Mouse (Mus musculus) embryonic facial prominence, embryonic 11.5 days (tissue): ENCODE results near the gene Lrrc59. TPM values are rescaled to one million over a fixed set of nuclear protein-coding genes. Genes with fewer than 3 reads are reported as not detected.
"Not testable (repeated sequence)": the region's sequence is repeated elsewhere in the genome, so short reads cannot be mapped to it uniquely, and the experiment has no call there.

ENCODE experiments used
- ATAC-seq: fragments of 200-750 bp; cut with Nextera tagmentation; replicated peaks from 2 replicates; pipeline ENCODE4 v1.8.0; 2017; ENCODE audit warnings: low read depth; ENCODE audit not compliant: insufficient number of reproducible peaks, low FRiP score, low TSS enrichment
- DNase-seq: peaks from one replicate; pipeline ENCODE4 v3.0.0-alpha.2; 2015; ENCODE audit warnings: low spot score
- H3K27ac ChIP-seq: fragments of 300-500 bp; sonication (generic); replicated peaks from 2 replicates; pipeline ENCODE4 v1.5.1; 2014; ENCODE audit warnings: mild to moderate bottlenecking, low read depth, low read length, control low read depth
- H3K27me3 ChIP-seq: fragments of 300-500 bp; sonication (generic); 2 replicates; pipeline ENCODE4 v1.6.1; 2014; ENCODE audit warnings: mild to moderate bottlenecking, low read length, moderate library complexity, mixed read lengths; ENCODE audit not compliant: control insufficient read depth, insufficient read depth
- H3K36me3 ChIP-seq: fragments of 300-500 bp; sonication (generic); replicated peaks from 2 replicates; pipeline ENCODE4 v1.6.1; 2014; ENCODE audit warnings: low read depth, mild to moderate bottlenecking, low read length, moderate library complexity, mixed read lengths; ENCODE audit not compliant: control insufficient read depth, insufficient read depth
- H3K4me1 ChIP-seq: fragments of 300-500 bp; sonication (generic); 2 replicates; pipeline ENCODE4 v1.6.1; 2014; ENCODE audit warnings: low read length, mixed read lengths; ENCODE audit not compliant: control insufficient read depth, insufficient read depth
- H3K4me2 ChIP-seq: fragments of 300-500 bp; sonication (generic); 2 replicates; pipeline ENCODE4 v1.6.1; 2014; ENCODE audit warnings: low read depth, mild to moderate bottlenecking, control low read depth, low read length, moderate library complexity
- H3K4me3 ChIP-seq: fragments of 300-500 bp; sonication (generic); 2 replicates; pipeline ENCODE4 v1.5.1; 2014; ENCODE audit warnings: low read depth, low read length, control low read depth
- H3K9ac ChIP-seq: fragments of 300-500 bp; sonication (generic); replicated peaks from 2 replicates; pipeline ENCODE4 v1.6.1; 2014; ENCODE audit warnings: mild to moderate bottlenecking, control low read depth, low read length
- H3K9me3 ChIP-seq: fragments of 300-500 bp; sonication (generic); replicated peaks from 2 replicates; pipeline ENCODE4 v1.6.1; 2016; ENCODE audit warnings: mild to moderate bottlenecking, low read length, inconsistent platforms, mixed read lengths; ENCODE audit not compliant: control insufficient read depth
- WGBS: fragments of 180-500 bp; shearing (Covaris S2); extraction: QIAGEN DNeasy Blood & Tissue Kit; methylation state at CpG from one replicate; pipeline ENCODE4 v1.1.7; 2014; 5-methylcytosine and 5-hydroxymethylcytosine counted together
- polyA plus RNA-seq: library from polyadenylated mRNA; unstranded; fragments of >200 nt; fragmentation: Nextera tagmentation; extraction: Ambion mirVana; gene quantifications from 2 replicates; pipeline ENCODE4 v1.2.1, GENCODE M21; 2014

Gene Lrrc59
- polyA plus RNA-seq, 1 experiment from 2014 or later: 171 TPM

GRCm38 (mm10) chr11:94644461-94645219 is 15.1 kb downstream of the Lrrc59 start:
- 89% methylated on average over 8 of the region's 8 CpGs for WGBS

GRCm38 (mm10) chr11:94646457-94646856 is 16.9 kb downstream of the Lrrc59 start:
- no peak overlapping the region for H3K27ac ChIP-seq
- no peak overlapping the region for H3K9ac ChIP-seq
- ATAC-seq: no peak
- WGBS: 97% methylated on average over 4 of the region's 4 CpGs
- H3K4me3 ChIP-seq: no peak overlapping the region
- no peak overlapping the region for H3K4me2 ChIP-seq
- no peak for DNase-seq
- peaks cover 12% of the 10 kb centered on the region for H3K36me3 ChIP-seq
- no peaks in the 10 kb centered on the region for H3K4me1 ChIP-seq
- H3K27me3 ChIP-seq: no peaks in the 10 kb centered on the region
- H3K9me3 ChIP-seq: no peaks in the 10 kb centered on the region

More at GRCm38 (mm10) chr11:94644461-94645219, 15.1 kb downstream of the Lrrc59 start:
- Histone ChIP-seq H3K4me1 (no peaks in the 10 kb centered on the region), H3K9ac (no peak overlapping the region), H3K4me3 (no peak overlapping the region), H3K27me3 (no peaks in the 10 kb centered on the region), H3K4me2 (no peak overlapping the region), H3K27ac (no peak overlapping the region), H3K36me3 (peaks cover 16% of the 10 kb centered on the region), H3K9me3 (no peaks in the 10 kb centered on the region)
- ATAC-seq (no peak), DNase-seq (no peak)

GRCm38 (mm10) chr11:94651241-94651640 is 21.7 kb downstream of the Lrrc59 start:
- not testable (repeated sequence) for H3K9me3 ChIP-seq, DNase-seq, H3K4me3 ChIP-seq, H3K4me2 ChIP-seq, ATAC-seq, H3K36me3 ChIP-seq, H3K27ac ChIP-seq, H3K4me1 ChIP-seq, H3K27me3 ChIP-seq, H3K9ac ChIP-seq
- 94% methylated on average over 5 of the region's 7 CpGs for WGBS

- WGBS: 43% methylated on average over 8 of the region's 8 CpGs
- Histone ChIP-seq H3K9me3 (no peaks in the 10 kb centered on the region), H3K27ac (no peak overlapping the region), H3K4me2 (peak overlapping the region; percentile 40), H3K4me1 (no peaks in the 10 kb centered on the region), H3K36me3 (peaks cover 1% of the 10 kb centered on the region; the same call in 1 of the 2 replicates), H3K9ac (no peak overlapping the region), H3K4me3 (peak overlapping the region; percentile 58), H3K27me3 (no peaks in the 10 kb centered on the region)
- DNase-seq: no peak
- no peak for ATAC-seq
These were observed 23.4 kb downstream of the Lrrc59 start for GRCm38 (mm10) chr11:94652973-94653372.

- ATAC-seq (peak; percentile 88), DNase-seq (peak; percentile 89)
- H3K27ac ChIP-seq: peak within 1 kb of the TSS; percentile 75
- WGBS: 1% methylated on average over 32 of the region's 32 CpGs
- H3K4me1 ChIP-seq: no peaks in the 10 kb centered on the region
- no peaks in the 10 kb centered on the region for H3K27me3 ChIP-seq
- H3K9ac ChIP-seq: peak within 1 kb of the TSS; percentile 63
- peak within 1 kb of the TSS; percentile 40 for H3K4me2 ChIP-seq
- H3K4me3 ChIP-seq: peak within 1 kb of the TSS; percentile 58
- no peaks in the 10 kb centered on the region for H3K9me3 ChIP-seq
- H3K36me3 ChIP-seq: no peaks in the 10 kb centered on the region
These were observed 24.3 kb downstream of the Lrrc59 start, which contains the start of the genes Mrpl27 and Eme1 for GRCm38 (mm10) chr11:94653663-94654436. TSS of gene Mrpl27 (plus strand) at chr11:94653767. TSS of gene Eme1 (minus strand) at chr11:94653964.

- Histone ChIP-seq H3K9me3 (no peaks in the 10 kb centered on the region), H3K4me3 (no peak overlapping the region), H3K4me1 (no peaks in the 10 kb centered on the region), H3K4me2 (no peak overlapping the region), H3K36me3 (peaks cover 8% of the 10 kb centered on the region), H3K27me3 (no peaks in the 10 kb centered on the region), H3K27ac (no peak overlapping the region), H3K9ac (no peak overlapping the region)
- no peak for DNase-seq
- no peak; the same call in 1 of the 2 replicates for ATAC-seq
- WGBS: 70% methylated on average over 1 of the region's 1 CpGs
These were observed 31.8 kb downstream of the Lrrc59 start for GRCm38 (mm10) chr11:94661344-94661743.

- Histone ChIP-seq H3K36me3 (peaks cover 26% of the 10 kb centered on the region), H3K9ac (no peak overlapping the region), H3K4me3 (no peak overlapping the region), H3K4me1 (no peaks in the 10 kb centered on the region), H3K27me3 (no peaks in the 10 kb centered on the region), H3K4me2 (no peak overlapping the region), H3K27ac (no peak overlapping the region), H3K9me3 (no peaks in the 10 kb centered on the region)
- DNase-seq: no peak
- no peak for ATAC-seq
- WGBS: 92% methylated on average over 6 of the region's 6 CpGs
These were observed 35.7 kb downstream of the Lrrc59 start for GRCm38 (mm10) chr11:94665281-94665680.

- DNase-seq (no peak), ATAC-seq (no peak)
- H3K4me3 ChIP-seq: no peak overlapping the region
- 85% methylated on average over 5 of the region's 5 CpGs for WGBS
- no peak overlapping the region for H3K9ac ChIP-seq
- peaks cover 2% of the 10 kb centered on the region for H3K4me1 ChIP-seq
- H3K27me3 ChIP-seq: no peaks in the 10 kb centered on the region
- H3K27ac ChIP-seq: no peak overlapping the region
- H3K4me2 ChIP-seq: no peak overlapping the region
- no peaks in the 10 kb centered on the region; the same call in 1 of the 2 replicates for H3K36me3 ChIP-seq
- H3K9me3 ChIP-seq: no peaks in the 10 kb centered on the region
These were observed 45.4 kb downstream of the Lrrc59 start for GRCm38 (mm10) chr11:94674984-94675383.
